Mouse (Mus musculus) regulatory T cell (primary cell): ENCODE measurements around the gene Sp9.

Experiments used
- in situ Hi-C: fragments of 300-600 bp; cut with MboI, MseI; formaldehyde crosslinking; loops from one replicate; pipeline ENCODE4 v1.15.1; 2025; ENCODE audit warnings: high pct_unique_total_duplicates

The Sp9 gene

DNA sequence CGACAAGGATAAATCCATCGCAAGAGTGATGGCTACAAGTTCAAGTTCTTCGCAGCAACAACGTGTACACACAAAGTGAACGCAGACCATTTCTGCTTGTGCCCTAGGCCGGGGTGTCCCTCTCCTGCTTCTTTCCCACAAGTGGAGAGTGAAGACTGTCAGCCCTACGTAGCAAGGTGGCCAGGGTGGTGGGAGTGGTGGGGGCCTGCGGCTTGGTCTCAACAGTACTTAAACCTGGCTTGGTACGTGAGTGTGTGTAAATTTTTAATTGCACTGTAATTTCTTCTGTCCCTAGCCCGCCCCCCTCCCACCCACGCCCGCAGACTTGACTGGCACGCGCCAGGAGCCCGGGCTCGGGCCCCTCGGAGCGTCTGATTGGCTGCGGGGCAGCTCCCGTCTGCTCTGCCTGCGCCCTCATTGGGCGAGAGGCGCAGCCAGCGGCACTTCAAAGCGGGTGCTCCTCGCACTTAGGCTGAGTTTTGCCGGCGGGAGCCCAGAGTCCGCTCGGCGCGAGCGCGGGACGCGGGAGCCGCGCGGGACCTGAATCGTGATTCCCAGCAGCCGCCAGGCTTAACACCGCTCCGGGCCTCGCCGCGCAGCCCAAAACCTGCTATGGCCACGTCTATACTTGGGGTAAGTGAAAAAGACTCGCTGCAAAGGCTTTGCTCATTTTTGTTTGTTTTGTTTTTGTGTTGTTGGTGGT, at the start of gene Sp9:
TSS of gene Sp9 (plus strand) at position 467 of the 703 bp plus-strand sequence.
- in situ Hi-C loops: no loop called here

GRCm38 (mm10) chr2:73231081-73231480, 40.6 kb upstream of the Sp9 start:
- in situ Hi-C loops: no loop called here

DNA sequence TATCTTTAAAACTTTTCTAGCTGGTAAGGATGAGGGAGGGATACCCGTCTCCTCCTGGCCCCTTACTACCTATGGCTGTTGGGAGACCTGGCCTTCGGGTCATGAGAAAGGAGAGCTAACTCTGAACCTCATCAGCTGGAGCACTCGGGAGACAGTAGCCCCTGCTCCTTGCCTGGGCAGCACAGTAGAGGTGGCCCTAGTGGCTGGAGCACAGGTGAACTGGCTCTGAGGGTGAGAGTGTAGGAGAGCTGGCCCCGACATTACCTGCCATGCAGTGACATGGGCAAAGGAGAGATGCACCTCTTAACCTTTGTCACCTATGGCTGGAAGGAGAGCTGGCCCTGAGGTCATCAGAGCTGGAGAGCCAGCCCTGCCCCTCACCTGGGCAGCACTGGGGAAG, 30.4 kb upstream of the Sp9 start:
- in situ Hi-C loops: no loop called here

GRCm38 (mm10) chr2:73248701-73249100, 23.0 kb upstream of the Sp9 start:
- in situ Hi-C loops: no loop called here

- in situ Hi-C loops: no loop called here
Measured at GRCm38 (mm10) chr2:73263172-73263765, 8.5 kb upstream of the Sp9 start.

GRCm38 (mm10) chr2:73263794-73264610, 7.7 kb upstream of the Sp9 start:
- in situ Hi-C loops: no loop called here

DNA sequence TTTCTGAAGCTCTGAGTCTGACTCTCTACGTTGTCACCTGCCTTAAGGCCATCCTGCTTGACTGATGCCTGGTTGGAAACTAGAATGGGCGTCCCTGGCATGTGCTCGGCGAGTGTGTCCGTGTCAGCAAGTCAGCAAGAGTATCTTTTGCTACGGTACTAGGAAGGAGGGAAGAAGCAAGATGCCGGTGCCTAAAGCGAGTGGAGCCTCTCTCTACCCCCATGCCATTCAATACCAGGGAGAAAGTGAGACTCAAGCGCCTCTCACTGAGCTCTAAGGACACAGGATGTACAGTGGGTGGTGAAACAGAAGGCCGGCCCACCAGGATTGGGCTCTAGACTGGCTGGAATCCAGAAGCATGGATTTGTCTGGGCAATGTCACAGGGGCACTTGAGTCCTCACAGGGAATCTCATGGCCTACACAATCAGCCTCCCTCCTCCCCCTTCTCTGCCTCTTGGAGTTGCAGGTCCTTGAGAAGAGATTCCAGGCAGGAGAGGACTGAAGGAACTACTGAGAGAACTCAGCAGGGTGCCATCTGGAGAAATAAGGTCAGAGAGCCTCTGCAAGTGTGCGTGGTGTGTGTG, 7.0 kb upstream of the Sp9 start:
- in situ Hi-C loops: no loop called here

- in situ Hi-C loops: no loop called here
Measured at GRCm38 (mm10) chr2:73266011-73266410, 5.7 kb upstream of the Sp9 start.

DNA sequence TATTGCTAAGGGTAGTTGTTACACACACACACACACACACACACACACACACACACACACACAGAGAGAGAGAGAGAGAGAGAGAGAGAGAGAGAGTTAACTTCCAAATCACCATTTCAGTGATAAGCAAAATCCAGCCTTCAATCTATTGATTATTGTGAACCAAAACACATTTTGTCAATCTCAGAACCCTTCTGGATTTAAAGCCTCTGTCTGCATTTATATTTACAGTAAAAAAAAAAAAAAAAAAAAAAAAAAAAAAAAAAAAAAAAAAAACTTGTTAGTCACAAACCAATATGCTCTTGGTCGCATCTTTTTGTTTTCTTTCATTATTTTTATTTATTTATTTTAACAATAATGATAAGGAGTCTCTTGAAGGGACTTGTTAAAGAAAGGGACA, 5.1 kb upstream of the Sp9 start:
- in situ Hi-C loops: no loop called here

GRCm38 (mm10) chr2:73267231-73267630, 4.5 kb upstream of the Sp9 start:
- in situ Hi-C loops: no loop called here

DNA sequence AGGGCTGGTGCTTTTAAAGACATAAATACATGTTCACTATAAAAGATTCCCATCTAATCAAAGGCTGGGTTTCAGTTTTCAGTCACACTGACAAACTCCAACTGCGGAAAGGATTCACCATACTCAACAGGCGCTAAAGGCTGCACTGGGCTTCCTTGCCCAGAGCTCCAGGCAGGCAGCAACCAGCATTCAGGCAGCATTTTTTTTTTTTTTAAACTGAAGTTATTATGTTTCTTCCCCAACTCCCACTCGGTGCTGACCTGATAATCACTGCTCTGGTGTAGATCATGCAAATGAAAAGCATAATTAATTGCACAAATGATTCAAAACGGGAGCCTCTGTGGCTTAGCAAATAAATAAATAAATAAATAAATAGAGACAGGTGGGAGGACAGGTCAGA, 3.9 kb upstream of the Sp9 start:
- in situ Hi-C loops: no loop called here

DNA sequence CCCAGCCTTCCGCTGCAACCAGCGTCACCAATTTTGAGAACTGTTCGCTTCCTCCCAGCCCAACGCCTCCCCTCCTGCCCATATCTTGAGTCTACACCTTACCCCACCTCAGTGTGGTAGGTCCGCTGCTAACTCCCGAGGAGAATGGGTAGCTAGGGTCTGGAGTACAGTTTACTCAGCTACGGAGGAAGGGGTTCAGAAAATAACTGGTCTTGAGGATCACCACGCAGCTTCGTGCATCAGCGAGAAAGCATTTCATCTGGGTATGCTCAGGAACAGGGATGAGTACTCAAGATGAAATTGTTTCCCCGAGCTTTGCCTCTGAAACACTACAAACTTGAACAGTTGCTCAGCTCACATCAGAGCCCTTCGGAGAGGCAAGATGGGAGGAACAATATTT, 3.4 kb upstream of the Sp9 start:
- in situ Hi-C loops: no loop called here

GRCm38 (mm10) chr2:73268836-73269395, 2.8 kb upstream of the Sp9 start:
- in situ Hi-C loops: no loop called here

DNA sequence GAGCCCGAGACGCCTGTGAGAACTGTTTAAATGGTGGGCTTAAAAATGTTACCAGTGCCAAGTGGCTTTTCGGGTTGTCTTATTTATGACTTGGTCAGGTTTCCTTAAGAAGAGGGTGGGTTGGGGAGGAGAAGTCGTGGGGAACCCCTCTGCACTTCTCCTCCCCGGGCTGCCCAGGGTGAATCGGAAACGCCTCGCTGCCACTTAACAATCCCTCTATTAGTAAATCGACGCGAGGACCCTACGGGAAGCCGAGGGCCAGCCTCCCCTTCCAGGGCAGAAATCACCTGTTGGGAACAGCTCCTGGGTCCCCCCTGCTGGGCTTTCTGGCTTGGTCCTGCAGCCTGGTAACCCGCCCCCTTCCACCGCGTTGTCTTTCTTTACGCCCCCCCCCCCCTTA, 2.1 kb upstream of the Sp9 start:
- in situ Hi-C loops: no loop called here

GRCm38 (mm10) chr2:73270071-73270592, 1.6 kb upstream of the Sp9 start:
- in situ Hi-C loops: no loop called here

DNA sequence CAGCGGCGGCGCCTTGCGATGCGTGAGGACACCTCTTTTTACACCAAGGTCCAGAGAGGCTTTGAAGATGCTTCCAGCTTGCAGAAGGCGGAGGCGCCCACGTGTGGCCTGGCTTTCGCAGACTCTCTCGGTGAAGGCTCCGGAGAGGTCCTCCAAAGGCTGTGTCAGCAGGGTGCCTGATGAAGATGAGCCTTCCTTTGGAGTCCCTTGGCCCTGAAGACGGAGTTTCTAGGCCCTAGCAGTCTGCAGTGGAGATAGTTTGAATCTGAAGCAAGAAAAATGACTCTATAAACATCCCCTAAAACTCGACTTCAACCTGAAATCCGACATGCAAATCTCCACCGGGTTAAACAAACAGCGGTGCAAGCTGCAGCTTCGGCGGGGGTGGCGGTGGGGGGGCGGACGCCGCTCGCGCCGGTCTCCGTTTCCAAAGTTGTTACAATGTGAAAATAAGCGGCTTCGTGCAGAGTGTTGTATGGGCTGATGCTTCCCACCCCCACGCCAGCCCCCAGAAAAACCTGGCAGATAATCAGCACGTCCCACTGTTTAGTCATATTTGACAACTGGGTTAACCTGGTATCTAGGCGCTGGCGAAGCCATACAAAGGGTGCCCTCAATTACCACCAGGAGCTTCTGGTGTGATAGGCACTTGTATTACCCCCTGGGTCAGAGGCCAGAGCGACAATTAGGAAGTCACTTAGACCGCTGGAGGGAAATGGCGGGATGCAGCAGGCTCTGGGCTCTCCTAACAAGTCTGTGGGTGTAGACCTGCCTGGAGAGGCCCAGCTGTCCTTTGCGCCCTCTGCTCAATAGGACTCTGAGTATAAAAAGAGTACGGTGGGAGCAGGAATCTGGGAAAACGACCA, 899 bp upstream of the Sp9 start:
- in situ Hi-C loops: no loop called here

- in situ Hi-C loops: no loop called here
Measured at GRCm38 (mm10) chr2:73272351-73273248, 875 bp downstream of the Sp9 start.

DNA sequence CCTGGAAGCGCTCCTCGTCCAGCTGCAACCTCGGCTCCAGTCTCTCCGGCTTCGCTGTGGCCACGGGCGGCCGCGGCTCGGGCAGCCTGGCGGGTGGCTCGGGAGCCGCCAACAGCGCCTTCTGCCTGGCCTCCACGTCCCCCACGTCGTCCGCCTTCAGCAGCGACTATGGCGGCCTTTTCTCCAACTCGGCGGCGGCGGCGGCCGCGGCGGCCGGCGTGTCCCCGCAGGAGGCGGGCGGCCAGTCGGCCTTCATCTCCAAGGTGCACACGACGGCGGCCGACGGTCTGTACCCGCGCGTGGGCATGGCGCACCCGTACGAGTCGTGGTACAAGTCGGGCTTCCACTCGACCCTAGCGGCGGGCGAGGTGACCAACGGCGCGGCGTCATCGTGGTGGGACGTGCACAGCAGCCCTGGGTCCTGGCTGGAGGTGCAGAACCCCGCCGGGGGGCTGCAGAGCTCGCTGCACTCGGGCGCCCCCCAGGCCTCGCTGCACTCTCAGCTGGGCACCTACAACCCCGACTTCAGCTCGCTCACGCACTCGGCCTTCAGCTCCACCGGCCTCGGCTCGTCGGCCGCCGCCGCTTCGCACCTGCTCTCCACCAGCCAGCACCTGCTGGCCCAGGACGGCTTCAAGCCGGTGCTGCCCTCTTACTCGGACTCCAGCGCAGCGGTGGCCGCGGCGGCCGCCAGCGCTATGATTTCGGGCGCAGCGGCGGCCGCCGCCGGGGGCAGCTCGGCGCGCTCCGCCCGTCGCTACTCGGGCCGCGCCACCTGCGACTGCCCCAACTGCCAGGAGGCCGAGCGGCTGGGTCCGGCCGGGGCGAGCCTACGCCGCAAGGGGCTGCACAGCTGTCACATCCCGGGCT, 1.8 kb downstream of the Sp9 start:
- in situ Hi-C loops: no loop called here
